Mouse (Mus musculus) forebrain, embryonic 12.5 days (tissue): ENCODE measurements around the gene Rhpn2. TPM values are rescaled to one million over a fixed set of nuclear protein-coding genes. Genes with fewer than 3 reads are reported as not detected.

Experiments
- ATAC-seq: fragments of 200-750 bp; cut with Nextera tagmentation; 2 replicates; pipeline ENCODE4 v1.8.0; 2017; ENCODE audit warnings: moderate TSS enrichment; ENCODE audit not compliant: low FRiP score
- H3K27ac ChIP-seq: fragments of 300-500 bp; sonication (generic); 2 replicates; pipeline ENCODE4 v1.5.1; 2016; ENCODE audit warnings: mild to moderate bottlenecking
- H3K27me3 ChIP-seq: fragments of 300-500 bp; sonication (generic); 2 replicates; pipeline ENCODE4 v1.6.1; 2016; ENCODE audit warnings: mild to moderate bottlenecking
- H3K36me3 ChIP-seq: fragments of 300-500 bp; sonication (generic); replicated peaks from 2 replicates; pipeline ENCODE4 v1.6.1; 2016; ENCODE audit warnings: mild to moderate bottlenecking
- H3K4me1 ChIP-seq: fragments of 300-500 bp; sonication (generic); 2 replicates; pipeline ENCODE4 v1.6.1; 2016
- H3K4me2 ChIP-seq: fragments of 300-500 bp; sonication (generic); 2 replicates; pipeline ENCODE4 v1.6.1; 2016; ENCODE audit warnings: mild to moderate bottlenecking, moderate library complexity
- H3K4me3 ChIP-seq: fragments of 300-500 bp; sonication (generic); replicated peaks from 2 replicates; pipeline ENCODE4 v1.5.1; 2016; ENCODE audit warnings: mild to moderate bottlenecking
- H3K9ac ChIP-seq: fragments of 300-500 bp; sonication (generic); 2 replicates; pipeline ENCODE4 v1.6.1; 2016; ENCODE audit warnings: mild to moderate bottlenecking
- H3K9me3 ChIP-seq: fragments of 300-500 bp; sonication (generic); 2 replicates; pipeline ENCODE4 v1.6.1; 2016
- WGBS: fragments of 180-500 bp; shearing (Covaris S2); methylation state at CpG from one replicate; pipeline ENCODE4 v1.1.7; 2016; 5-methylcytosine and 5-hydroxymethylcytosine counted together
- polyA plus RNA-seq: library from polyadenylated mRNA; unstranded; fragments of >200 nt; fragmentation: Nextera tagmentation; extraction: Ambion mirVana; gene quantifications from 2 replicates; pipeline ENCODE4 v1.2.1, GENCODE M21; 2016

Rhpn2 gene
- polyA plus RNA-seq, 1 experiment from 2014 or later: 1.9 TPM

DNA sequence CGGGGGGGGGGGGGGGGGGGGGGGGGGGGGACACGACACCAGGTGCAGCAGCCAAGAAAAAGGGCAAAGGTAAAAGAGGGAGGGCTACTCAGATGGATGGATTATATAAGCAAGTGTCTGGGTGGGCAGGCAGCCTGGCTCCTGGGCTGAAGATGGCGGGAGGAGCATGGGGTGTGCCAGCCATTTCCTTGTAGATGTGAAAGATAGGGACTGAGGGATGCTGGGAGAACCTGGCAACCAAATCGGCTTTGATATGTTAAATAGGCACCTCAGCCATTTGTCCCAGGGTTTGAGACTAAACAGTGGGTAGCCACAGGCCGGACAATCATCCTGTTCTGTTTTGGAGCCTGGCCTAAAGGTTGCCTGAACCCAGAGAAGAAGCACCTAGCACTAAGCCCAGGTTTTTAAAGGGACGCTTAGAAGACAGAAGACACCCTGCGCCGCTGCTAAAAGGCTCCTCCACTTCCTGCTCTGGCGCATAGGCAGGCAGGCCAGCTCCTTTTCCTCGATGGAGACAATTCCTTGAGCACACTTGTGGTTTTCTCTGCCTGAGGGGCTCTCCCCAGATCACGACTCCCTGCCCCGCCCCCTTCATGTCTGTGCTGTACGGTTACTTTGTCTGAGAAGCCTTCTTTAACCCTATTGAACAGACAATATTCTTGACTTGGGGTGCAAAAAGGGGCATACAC, 11.1 kb upstream of the Rhpn2 start:
- no peaks in the 10 kb centered on the region for H3K36me3 ChIP-seq
- no peaks in the 10 kb centered on the region for H3K9me3 ChIP-seq
- no peak for ATAC-seq
- H3K27ac ChIP-seq: 0 out of 2 replicates have a peak overlapping the region, but pooled peaks have one; percentile 46
- H3K4me2 ChIP-seq: peak overlapping the region; percentile 39
- H3K27me3 ChIP-seq: no peaks in the 10 kb centered on the region
- H3K4me3 ChIP-seq: no peak overlapping the region; the same call in 1 of the 2 replicates
- peak overlapping the region; percentile 36; the same call in 1 of the 2 replicates for H3K9ac ChIP-seq
- WGBS: 8% methylated on average over 11 of the region's 13 CpGs
- H3K4me1 ChIP-seq: peaks cover 12% of the 10 kb centered on the region

GRCm38 (mm10) chr7:35331590-35331989, 2.4 kb upstream of the Rhpn2 start:
- no peak for ATAC-seq
- no peak overlapping the region for H3K4me3 ChIP-seq
- H3K9me3 ChIP-seq: no peaks in the 10 kb centered on the region
- H3K9ac ChIP-seq: no peak overlapping the region
- no peak overlapping the region for H3K27ac ChIP-seq
- H3K4me1 ChIP-seq: peaks cover 18% of the 10 kb centered on the region
- 58% methylated on average over 3 of the region's 3 CpGs for WGBS
- H3K36me3 ChIP-seq: no peaks in the 10 kb centered on the region
- peaks cover 38% of the 10 kb centered on the region for H3K27me3 ChIP-seq
- H3K4me2 ChIP-seq: no peak overlapping the region

DNA sequence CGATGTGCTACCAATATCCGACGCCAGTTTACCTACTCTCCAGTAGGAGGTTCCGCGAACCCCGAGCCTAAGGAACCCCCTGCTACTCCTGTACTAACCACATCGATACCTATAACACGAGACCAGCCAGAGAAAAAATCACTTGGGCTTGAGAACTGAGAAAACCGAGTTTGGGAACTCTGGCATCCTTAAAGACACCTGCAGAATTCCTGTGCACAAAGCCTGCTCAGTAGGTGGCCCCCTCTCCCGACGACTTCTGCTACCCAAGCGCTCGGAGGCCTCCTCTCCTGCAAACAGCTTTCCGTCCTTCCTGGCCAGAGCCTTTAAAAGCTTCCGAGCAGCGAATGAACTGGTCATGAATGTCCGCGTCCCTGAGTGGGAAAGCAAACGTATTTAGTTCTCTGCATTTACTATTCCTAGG, 729 bp upstream of the Rhpn2 start:
- WGBS: 1% methylated on average over 19 of the region's 19 CpGs
- no peaks in the 10 kb centered on the region for H3K9me3 ChIP-seq
- peak overlapping the region; percentile 99 for H3K4me2 ChIP-seq
- no peaks in the 10 kb centered on the region for H3K36me3 ChIP-seq
- peaks cover 45% of the 10 kb centered on the region for H3K27me3 ChIP-seq
- peak overlapping the region; percentile 58 for H3K4me3 ChIP-seq
- 0 out of 2 replicates have a peak overlapping the region, but pooled peaks have one; percentile 15 for H3K27ac ChIP-seq
- peak overlapping the region; percentile 26; the same call in 1 of the 2 replicates for H3K9ac ChIP-seq
- peak; percentile 17; the same call in 1 of the 2 replicates for ATAC-seq
- peaks cover 18% of the 10 kb centered on the region for H3K4me1 ChIP-seq

GRCm38 (mm10) chr7:35334527-35335452, 820 bp downstream of the Rhpn2 start:
- Histone ChIP-seq H3K4me2 (peak overlapping the region; percentile 99), H3K9me3 (no peaks in the 10 kb centered on the region), H3K27ac (no peak overlapping the region), H3K4me3 (peak overlapping the region; percentile 58), H3K27me3 (peaks cover 45% of the 10 kb centered on the region), H3K36me3 (no peaks in the 10 kb centered on the region), H3K9ac (peak overlapping the region; percentile 59), H3K4me1 (peaks cover 18% of the 10 kb centered on the region)
- under 1% methylated on average over 51 of the region's 51 CpGs for WGBS
- ATAC-seq: no peak

DNA sequence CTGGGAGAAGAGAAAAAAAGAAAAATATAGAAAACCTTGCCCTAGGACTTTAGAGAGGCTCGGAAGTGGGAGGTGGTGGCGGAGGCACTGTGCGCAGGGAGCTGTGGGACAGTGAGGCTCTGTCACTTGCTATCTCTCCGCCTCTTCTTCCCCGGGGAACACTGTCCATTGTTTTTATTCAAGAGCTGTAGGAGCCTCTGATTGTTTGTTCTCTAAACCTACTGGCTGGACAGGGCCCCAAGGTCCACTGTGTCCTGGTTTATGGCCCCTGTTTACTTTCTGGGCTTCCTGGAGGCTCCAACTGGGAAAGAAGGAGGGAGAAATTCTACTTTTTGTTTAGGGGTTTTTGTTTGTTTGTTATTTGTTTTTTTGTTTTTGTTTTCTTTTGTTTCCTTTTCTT, 6.2 kb downstream of the Rhpn2 start:
- Histone ChIP-seq H3K4me2 (no peak overlapping the region), H3K27me3 (peaks cover 19% of the 10 kb centered on the region), H3K4me1 (peaks cover 5% of the 10 kb centered on the region; the same call in 1 of the 2 replicates), H3K9ac (no peak overlapping the region), H3K36me3 (no peaks in the 10 kb centered on the region), H3K27ac (no peak overlapping the region), H3K9me3 (no peaks in the 10 kb centered on the region), H3K4me3 (no peak overlapping the region)
- WGBS: 28% methylated on average over 5 of the region's 5 CpGs
- ATAC-seq: no peak

DNA sequence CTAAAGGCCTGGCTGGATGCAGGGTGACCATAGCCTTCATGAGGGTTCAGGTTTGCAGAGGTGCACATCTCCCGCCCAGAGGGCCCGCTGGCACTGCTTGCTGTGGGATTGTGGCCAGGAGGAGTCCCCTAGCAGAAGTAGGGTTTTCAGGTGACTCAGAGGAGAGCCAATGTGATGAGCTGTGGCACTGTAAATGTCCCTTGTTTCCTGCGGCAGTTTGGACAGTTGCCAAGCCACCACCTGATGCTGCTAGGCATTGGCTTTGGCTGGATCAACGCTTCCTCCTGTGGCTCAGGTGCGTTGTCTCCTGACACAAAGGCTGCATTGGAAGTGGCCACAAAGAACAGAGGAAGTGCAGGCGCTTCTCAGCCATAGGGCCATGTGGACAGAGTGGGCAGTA, 7.3 kb downstream of the Rhpn2 start:
- Histone ChIP-seq H3K9ac (no peak overlapping the region), H3K27ac (no peak overlapping the region), H3K9me3 (no peaks in the 10 kb centered on the region), H3K27me3 (peaks cover 10% of the 10 kb centered on the region), H3K4me1 (0 out of 2 replicates have a peak, but pooled peaks cover 4% of the 10 kb centered on the region), H3K36me3 (no peaks in the 10 kb centered on the region), H3K4me3 (no peak overlapping the region), H3K4me2 (no peak overlapping the region)
- 90% methylated on average over 6 of the region's 6 CpGs for WGBS
- ATAC-seq: no peak

DNA sequence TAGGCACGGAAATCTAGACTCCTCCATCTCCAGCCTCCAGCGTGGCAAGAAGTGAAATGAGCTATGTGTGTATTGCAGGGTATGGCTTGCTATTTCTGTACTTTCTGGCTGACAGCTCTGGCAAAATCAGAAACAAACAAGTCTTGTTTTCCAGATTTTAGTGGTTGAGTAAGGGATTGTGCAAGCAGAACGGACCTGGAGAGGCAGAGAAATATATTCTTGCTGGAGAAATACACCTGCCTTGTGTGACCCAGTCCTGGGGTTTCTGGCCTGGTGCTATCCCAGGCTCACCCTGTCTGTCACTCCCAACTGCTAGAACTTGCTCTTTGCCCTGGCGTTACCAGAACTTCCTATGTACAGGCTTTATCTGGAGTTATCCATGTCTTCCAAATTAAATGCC, 8.5 kb downstream of the Rhpn2 start:
- 84% methylated on average over 4 of the region's 4 CpGs for WGBS
- Histone ChIP-seq H3K27ac (no peak overlapping the region), H3K9ac (no peak overlapping the region), H3K9me3 (no peaks in the 10 kb centered on the region), H3K36me3 (no peaks in the 10 kb centered on the region), H3K27me3 (no peaks in the 10 kb centered on the region), H3K4me2 (no peak overlapping the region), H3K4me3 (no peak overlapping the region), H3K4me1 (0 out of 2 replicates have a peak, but pooled peaks cover 4% of the 10 kb centered on the region)
- no peak for ATAC-seq

DNA sequence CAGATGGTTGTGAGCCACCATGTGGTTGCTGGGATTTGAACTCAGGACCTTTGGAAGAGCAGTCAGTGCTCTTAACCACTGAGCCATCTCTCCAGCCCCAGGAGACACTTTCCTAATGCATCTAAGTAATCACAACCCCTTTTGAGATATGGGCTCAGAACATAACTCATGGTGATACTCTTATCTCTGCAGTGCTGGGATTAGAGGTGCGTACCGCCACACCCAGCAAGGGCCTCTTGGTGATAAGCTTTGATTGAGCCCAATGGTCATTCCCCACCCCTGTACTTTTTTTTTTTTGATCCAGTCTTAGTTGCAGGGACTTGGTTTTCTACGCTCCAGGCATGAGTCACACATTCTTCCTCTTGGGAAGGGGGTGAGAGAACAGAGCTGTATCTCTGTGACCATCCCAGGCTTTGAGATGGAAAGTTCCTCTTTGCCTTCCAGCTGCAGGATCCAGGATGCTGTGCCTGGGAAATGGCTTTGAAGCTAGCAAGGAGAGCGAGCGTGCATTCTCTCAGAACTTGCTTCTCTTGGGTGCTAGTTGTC, 10.9 kb downstream of the Rhpn2 start:
- Histone ChIP-seq H3K4me1 (0 out of 2 replicates have a peak, but pooled peaks cover 4% of the 10 kb centered on the region), H3K4me2 (no peak overlapping the region), H3K36me3 (no peaks in the 10 kb centered on the region), H3K27ac (no peak overlapping the region), H3K9me3 (no peaks in the 10 kb centered on the region), H3K4me3 (no peak overlapping the region), H3K27me3 (no peaks in the 10 kb centered on the region), H3K9ac (no peak overlapping the region)
- 95% methylated on average over 5 of the region's 5 CpGs for WGBS
- ATAC-seq: no peak

DNA sequence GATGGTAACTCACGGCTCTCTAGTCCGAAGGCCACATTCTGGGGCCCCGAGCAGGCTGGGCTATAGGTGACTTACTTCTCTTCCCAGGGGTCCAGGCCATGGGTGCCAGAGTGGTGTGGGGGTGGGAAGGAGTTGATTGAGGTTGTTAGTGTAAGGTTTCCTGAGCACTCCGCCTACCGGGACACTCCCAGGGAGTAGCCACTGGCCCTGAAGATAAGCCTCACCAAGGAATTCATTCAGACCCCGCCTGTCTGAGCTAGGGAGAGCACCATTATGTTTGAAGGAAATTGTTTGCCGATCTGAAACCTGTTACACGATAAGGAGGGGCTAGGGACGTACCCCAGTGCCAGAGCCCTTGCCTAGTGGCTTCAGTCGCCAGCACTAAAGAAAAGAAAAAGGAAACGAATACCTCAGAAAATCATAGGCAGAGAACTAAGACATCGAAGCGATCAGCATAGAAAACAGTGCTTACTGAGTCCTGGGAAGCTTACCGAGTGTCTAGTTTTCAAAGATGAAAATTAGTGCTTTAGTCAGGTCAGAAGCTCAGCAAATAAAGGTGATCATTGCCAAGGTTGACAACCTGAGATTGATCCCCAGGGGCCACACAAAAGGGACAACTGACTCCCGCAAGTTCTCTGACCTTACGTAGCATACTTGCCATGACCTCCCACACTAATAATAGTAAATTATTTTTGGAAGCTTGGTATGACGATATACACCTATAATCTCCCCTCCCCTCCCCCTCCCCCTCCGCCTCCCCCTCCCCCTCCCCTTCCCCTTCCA, 14.1 kb downstream of the Rhpn2 start:
- WGBS: 83% methylated on average over 17 of the region's 18 CpGs
- Histone ChIP-seq H3K4me1 (no peaks in the 10 kb centered on the region), H3K9me3 (no peaks in the 10 kb centered on the region), H3K27me3 (no peaks in the 10 kb centered on the region), H3K27ac (no peak overlapping the region), H3K4me2 (no peak overlapping the region), H3K4me3 (no peak overlapping the region), H3K9ac (no peak overlapping the region), H3K36me3 (no peaks in the 10 kb centered on the region)
- ATAC-seq: no peak

DNA sequence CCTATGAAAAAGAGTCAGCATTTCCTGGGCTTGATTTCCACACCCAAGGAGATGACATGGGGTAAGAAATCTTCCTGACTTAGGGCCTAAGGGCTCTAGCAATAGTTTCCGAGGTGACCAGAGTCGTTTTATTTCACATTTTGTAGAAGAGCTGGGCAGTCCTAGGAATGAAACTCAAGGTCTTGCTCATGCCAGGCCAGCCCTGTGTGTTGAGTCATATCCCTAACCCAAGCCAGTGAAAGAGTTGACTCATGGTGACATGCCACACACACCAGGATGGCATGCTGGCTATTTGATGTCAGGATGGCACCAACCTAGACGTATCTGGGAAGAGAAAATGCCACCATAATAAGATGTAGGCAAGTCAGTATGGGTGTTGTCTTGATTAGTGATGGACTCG, 15.1 kb downstream of the Rhpn2 start:
- Histone ChIP-seq H3K27ac (no peak overlapping the region), H3K9ac (no peak overlapping the region), H3K4me1 (no peaks in the 10 kb centered on the region), H3K4me3 (no peak overlapping the region), H3K9me3 (no peaks in the 10 kb centered on the region), H3K4me2 (no peak overlapping the region), H3K27me3 (no peaks in the 10 kb centered on the region), H3K36me3 (no peaks in the 10 kb centered on the region)
- WGBS: 91% methylated on average over 4 of the region's 4 CpGs
- ATAC-seq: no peak

DNA sequence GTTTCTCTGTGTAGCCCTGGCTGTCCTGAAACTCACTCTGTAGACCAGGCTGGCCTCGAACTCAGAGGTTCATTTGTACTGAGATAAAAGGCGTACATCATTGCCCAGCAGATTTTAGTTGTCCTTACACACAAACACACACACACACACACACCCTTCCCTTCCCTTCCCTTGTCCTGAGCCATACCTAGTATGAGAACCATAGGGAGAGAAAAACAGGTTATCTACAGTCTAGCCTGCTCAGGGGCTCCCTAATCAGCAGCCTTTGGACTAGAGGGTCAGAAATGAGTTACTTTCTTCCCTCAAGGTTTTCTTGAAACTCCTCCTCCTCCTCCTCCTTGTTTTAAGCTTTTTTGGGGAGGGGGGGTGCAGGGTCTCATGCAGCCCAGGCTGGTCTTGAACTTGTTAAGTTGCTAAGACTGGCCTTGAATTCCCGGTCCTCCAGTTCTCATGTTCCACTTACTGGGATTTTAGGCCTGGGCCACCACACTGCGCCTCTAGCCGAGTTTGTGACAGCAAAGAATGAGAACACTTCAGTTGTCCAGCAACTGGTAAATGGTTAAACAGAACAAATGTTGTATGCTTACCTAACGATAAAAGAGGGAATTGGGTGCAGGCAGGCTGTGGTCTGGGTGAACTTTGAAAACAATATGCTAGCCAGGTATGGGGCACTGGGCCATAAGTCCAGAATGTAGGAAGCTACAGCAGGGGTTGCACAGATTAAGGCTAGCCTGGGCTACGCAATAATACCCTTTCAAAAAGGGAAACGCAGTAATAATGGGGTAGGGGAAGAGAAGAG, 16.1 kb downstream of the Rhpn2 start:
- Histone ChIP-seq H3K27me3 (no peaks in the 10 kb centered on the region), H3K36me3 (no peaks in the 10 kb centered on the region), H3K4me3 (no peak overlapping the region), H3K9ac (no peak overlapping the region), H3K4me1 (no peaks in the 10 kb centered on the region), H3K27ac (no peak overlapping the region), H3K4me2 (no peak overlapping the region), H3K9me3 (no peaks in the 10 kb centered on the region)
- WGBS: 88% methylated on average over 8 of the region's 8 CpGs
- no peak for ATAC-seq
